Mouse (Mus musculus) gastrocnemius, postnatal 36 days (tissue): Measurements from ENCODE around the gene Lysmd3. TPM values are rescaled to one million over a fixed set of nuclear protein-coding genes. Genes with fewer than 3 reads are reported as not detected.
A peak's percentile ranks its signal among the peaks of the same experiment; 100 is the strongest.

ENCODE experiments used
- DNase-seq, 2 experiments: peaks; one replicate each; pipeline ENCODE4 v3.0.0; 2022
- intact Hi-C: fragments of 180-260 bp; cut with DNase I; formaldehyde crosslinking; loops from one replicate; pipeline ENCODE4 v1.15.1; 2025
- total RNA-seq, 2 experiments: library from RNA; stranded (reverse); gene quantifications; 2 replicates each; pipeline ENCODE4 v1.2.3; 2021

Lysmd3 gene
- total RNA-seq, 2 experiments from 2014 or later = 4.1 to 6.2 TPM

GRCm38 (mm10) chr13:81663566-81664330 lies 6.3 kb downstream of the Lysmd3 start:
- intact Hi-C loops = no loop called here
- no peak for DNase-seq

GRCm38 (mm10) chr13:81664331-81664698 lies 6.9 kb downstream of the Lysmd3 start:
- DNase-seq = no peak
- intact Hi-C loops = no loop called here

GRCm38 (mm10) chr13:81667713-81668112 lies 10.2 kb downstream of the Lysmd3 start:
- no peak for DNase-seq

GRCm38 (mm10) chr13:81675333-81675732 lies 17.9 kb downstream of the Lysmd3 start:
- DNase-seq = no peak
- intact Hi-C loops = no loop called here

More at GRCm38 (mm10) chr13:81667713-81668112, 10.2 kb downstream of the Lysmd3 start:
- intact Hi-C loops = no loop called here

- intact Hi-C loops = no loop called here
- DNase-seq = no peak
These were observed 25.6 kb downstream of the Lysmd3 start for GRCm38 (mm10) chr13:81683107-81683506.

- intact Hi-C loops = no loop called here
- DNase-seq = no peak
These were observed 26.8 kb downstream of the Lysmd3 start for GRCm38 (mm10) chr13:81684258-81684657.

GRCm38 (mm10) chr13:81684884-81685283 lies 27.4 kb downstream of the Lysmd3 start:
- intact Hi-C loops = no loop called here
- no peak for DNase-seq

GRCm38 (mm10) chr13:81689587-81689986 lies 32.1 kb downstream of the Lysmd3 start:
- intact Hi-C loops = no loop called here
- no peak for DNase-seq

GRCm38 (mm10) chr13:81690477-81690876 lies 33.0 kb downstream of the Lysmd3 start:
- intact Hi-C loops = no loop called here
- no peak for DNase-seq

- intact Hi-C loops = no loop called here
- no peak for DNase-seq
These were observed 34.1 kb downstream of the Lysmd3 start for GRCm38 (mm10) chr13:81691606-81692005.

- intact Hi-C loops = no loop called here
- DNase-seq = no peak
These were observed 37.0 kb downstream of the Lysmd3 start for GRCm38 (mm10) chr13:81694446-81694845.

- intact Hi-C loops = no loop called here
- DNase-seq = no peak
These were observed 45.7 kb downstream of the Lysmd3 start for GRCm38 (mm10) chr13:81703148-81703547.

- intact Hi-C loops = no loop called here
- DNase-seq = no peak
These were observed 46.2 kb downstream of the Lysmd3 start for GRCm38 (mm10) chr13:81703621-81704020.

GRCm38 (mm10) chr13:81706311-81706710 lies 48.8 kb downstream of the Lysmd3 start:
- DNase-seq = no peak
- intact Hi-C loops = no loop called here

- intact Hi-C loops = loop anchor here (5.0 kb wide), 1 partner anchor 53 kb away; the partner anchor contains the start of gene Lysmd3
- no peak for DNase-seq
These were observed 52.3 kb downstream of the Lysmd3 start for GRCm38 (mm10) chr13:81709805-81710204.

- no peak for DNase-seq
- intact Hi-C loops = loop anchor here (5.0 kb wide), 1 partner anchor 53 kb away; the partner anchor contains the start of gene Lysmd3
These were observed 52.8 kb downstream of the Lysmd3 start for GRCm38 (mm10) chr13:81710266-81710665.

- peak; percentile 90 to 93 for DNase-seq
- intact Hi-C loops = loop anchor here (5.0 kb wide), 1 partner anchor 54 kb away; the partner anchor contains the start of gene Lysmd3
These were observed 53.5 kb downstream of the Lysmd3 start, which contains the start of the genes Polr3g and Mblac2 for GRCm38 (mm10) chr13:81710775-81711545. Polr3g (minus strand) TSS chr13:81711013. Mblac2 (plus strand) TSS chr13:81711341.

- peak in 1 of 2 experiments; percentile 16 for DNase-seq
These were observed 54.3 kb downstream of the Lysmd3 start for GRCm38 (mm10) chr13:81711546-81712371.

GRCm38 (mm10) chr13:81713896-81714295 lies 56.4 kb downstream of the Lysmd3 start:
- no peak for DNase-seq
- intact Hi-C loops = loop anchor here (5.0 kb wide), 1 partner anchor 57 kb away; the partner anchor contains the start of gene Lysmd3

More at GRCm38 (mm10) chr13:81711546-81712371, 54.3 kb downstream of the Lysmd3 start:
- intact Hi-C loops = loop anchor here (5.0 kb wide), 1 partner anchor 54 kb away; the partner anchor contains the start of gene Lysmd3
